Mouse (Mus musculus): Measurements from ENCODE around the gene L3mbtl1. TPM values are rescaled to one million over a fixed set of nuclear protein-coding genes. Genes with fewer than 3 reads are reported as not detected.

L3mbtl1 gene
- polyA plus RNA-seq, 1 experiment from 2014 or later: 7.2 TPM

- WGBS: 17% methylated on average over 6 of the region's 6 CpGs
- Histone ChIP-seq H3K36me3 (ENCODE audit: control insufficient read depth, insufficient read depth, low read length) (no peaks in the 10 kb centered on the region), H3K4me3 (ENCODE audit: low read length) (no peak overlapping the region), H3K4me1 (ENCODE audit: control insufficient read depth, insufficient read depth, low read depth, low read length) (no peaks in the 10 kb centered on the region), H3K27ac (ENCODE audit: low read depth, low read length) (no peak overlapping the region), H3K9ac (ENCODE audit: low read depth, low read length) (no peak overlapping the region), H3K9me3 (ENCODE audit: control insufficient read depth, low read length) (peaks cover 2% of the 10 kb centered on the region; the same call in 1 of the 2 replicates), H3K27me3 (replicated peaks; ENCODE audit: control insufficient read depth, insufficient read depth, low read length) (peaks cover 3% of the 10 kb centered on the region), H3K4me2 (ENCODE audit: low read length) (no peak overlapping the region)
- no peak for ATAC-seq
Observed at GRCm38 (mm10) chr2:162922183-162922582, 21.1 kb upstream of the L3mbtl1 start.

- ATAC-seq: no peak
- H3K4me3 ChIP-seq (ENCODE audit: low read length): no peak overlapping the region
- peaks cover 3% of the 10 kb centered on the region for H3K27me3 ChIP-seq (replicated peaks; ENCODE audit: control insufficient read depth, insufficient read depth, low read length)
- H3K36me3 ChIP-seq (ENCODE audit: control insufficient read depth, insufficient read depth, low read length): no peaks in the 10 kb centered on the region
- H3K9me3 ChIP-seq (ENCODE audit: control insufficient read depth, low read length): peaks cover 2% of the 10 kb centered on the region; the same call in 1 of the 2 replicates
- 76% methylated on average over 5 of the region's 5 CpGs for WGBS
- no peak overlapping the region for H3K27ac ChIP-seq (ENCODE audit: low read depth, low read length)
- no peaks in the 10 kb centered on the region for H3K4me1 ChIP-seq (ENCODE audit: control insufficient read depth, insufficient read depth, low read depth, low read length)
- no peak overlapping the region for H3K4me2 ChIP-seq (ENCODE audit: low read length)
- no peak overlapping the region for H3K9ac ChIP-seq (ENCODE audit: low read depth, low read length)
Observed at GRCm38 (mm10) chr2:162922834-162923233, 20.4 kb upstream of the L3mbtl1 start.

GRCm38 (mm10) chr2:162924126-162924525, 19.1 kb upstream of the L3mbtl1 start:
- WGBS: 67% methylated on average over 5 of the region's 5 CpGs
- Histone ChIP-seq H3K4me1 (ENCODE audit: control insufficient read depth, insufficient read depth, low read depth, low read length) (no peaks in the 10 kb centered on the region), H3K36me3 (ENCODE audit: control insufficient read depth, insufficient read depth, low read length) (no peaks in the 10 kb centered on the region), H3K9ac (ENCODE audit: low read depth, low read length) (no peak overlapping the region), H3K4me2 (ENCODE audit: low read length) (no peak overlapping the region), H3K4me3 (ENCODE audit: low read length) (no peak overlapping the region), H3K27ac (ENCODE audit: low read depth, low read length) (no peak overlapping the region), H3K27me3 (replicated peaks; ENCODE audit: control insufficient read depth, insufficient read depth, low read length) (peaks cover 3% of the 10 kb centered on the region), H3K9me3 (ENCODE audit: control insufficient read depth, low read length) (no peaks in the 10 kb centered on the region)
- no peak for ATAC-seq

GRCm38 (mm10) chr2:162927918-162928585, 15.2 kb upstream of the L3mbtl1 start:
- ATAC-seq: no peak
- peaks cover 10% of the 10 kb centered on the region for H3K4me1 ChIP-seq (ENCODE audit: control insufficient read depth, insufficient read depth, low read depth, low read length)
- H3K36me3 ChIP-seq (ENCODE audit: control insufficient read depth, insufficient read depth, low read length): no peaks in the 10 kb centered on the region
- no peaks in the 10 kb centered on the region for H3K9me3 ChIP-seq (ENCODE audit: control insufficient read depth, low read length)
- no peak overlapping the region for H3K4me3 ChIP-seq (ENCODE audit: low read length)
- no peak overlapping the region for H3K27ac ChIP-seq (ENCODE audit: low read depth, low read length)
- WGBS: 74% methylated on average over 3 of the region's 3 CpGs
- H3K27me3 ChIP-seq (replicated peaks; ENCODE audit: control insufficient read depth, insufficient read depth, low read length): no peaks in the 10 kb centered on the region
- H3K9ac ChIP-seq (ENCODE audit: low read depth, low read length): no peak overlapping the region
- H3K4me2 ChIP-seq (ENCODE audit: low read length): no peak overlapping the region

- Histone ChIP-seq H3K9me3 (ENCODE audit: control insufficient read depth, low read length) (no peaks in the 10 kb centered on the region), H3K27ac (ENCODE audit: low read depth, low read length) (no peak overlapping the region), H3K27me3 (replicated peaks; ENCODE audit: control insufficient read depth, insufficient read depth, low read length) (no peaks in the 10 kb centered on the region), H3K4me2 (ENCODE audit: low read length) (no peak overlapping the region), H3K4me3 (ENCODE audit: low read length) (no peak overlapping the region), H3K4me1 (ENCODE audit: control insufficient read depth, insufficient read depth, low read depth, low read length) (peaks cover 15% of the 10 kb centered on the region), H3K9ac (ENCODE audit: low read depth, low read length) (no peak overlapping the region), H3K36me3 (ENCODE audit: control insufficient read depth, insufficient read depth, low read length) (peaks cover 11% of the 10 kb centered on the region)
- 82% methylated on average over 3 of the region's 3 CpGs for WGBS
- no peak for ATAC-seq
Observed at GRCm38 (mm10) chr2:162929704-162930103, 13.6 kb upstream of the L3mbtl1 start.

- Histone ChIP-seq H3K27ac (ENCODE audit: low read depth, low read length) (peak overlapping the region; percentile 99), H3K4me2 (ENCODE audit: low read length) (peak overlapping the region; percentile 87), H3K9me3 (ENCODE audit: control insufficient read depth, low read length) (no peaks in the 10 kb centered on the region), H3K4me1 (ENCODE audit: control insufficient read depth, insufficient read depth, low read depth, low read length) (peaks cover 15% of the 10 kb centered on the region), H3K36me3 (ENCODE audit: control insufficient read depth, insufficient read depth, low read length) (peaks cover 15% of the 10 kb centered on the region), H3K27me3 (replicated peaks; ENCODE audit: control insufficient read depth, insufficient read depth, low read length) (no peaks in the 10 kb centered on the region), H3K4me3 (ENCODE audit: low read length) (peak overlapping the region; percentile 100), H3K9ac (ENCODE audit: low read depth, low read length) (peak overlapping the region; percentile 100)
- 0 out of 2 replicates have a peak, but pooled peaks have one; percentile 3 for ATAC-seq
- WGBS: 2% methylated on average over 18 of the region's 18 CpGs
Observed at GRCm38 (mm10) chr2:162930516-162931122, 12.7 kb upstream of the L3mbtl1 start.

GRCm38 (mm10) chr2:162931123-162931673, 12.1 kb upstream of the L3mbtl1 start, which contains the start of gene Srsf6:
TSS of gene Srsf6 (plus strand) at chr2:162931528.
- H3K36me3 ChIP-seq (ENCODE audit: control insufficient read depth, insufficient read depth, low read length): peaks cover 18% of the 10 kb centered on the region
- H3K4me2 ChIP-seq (ENCODE audit: low read length): peak within 1 kb of the TSS; percentile 87
- peak; percentile 92 for ATAC-seq
- peaks cover 15% of the 10 kb centered on the region for H3K4me1 ChIP-seq (ENCODE audit: control insufficient read depth, insufficient read depth, low read depth, low read length)
- no peaks in the 10 kb centered on the region for H3K9me3 ChIP-seq (ENCODE audit: control insufficient read depth, low read length)
- no peaks in the 10 kb centered on the region for H3K27me3 ChIP-seq (replicated peaks; ENCODE audit: control insufficient read depth, insufficient read depth, low read length)
- WGBS: under 1% methylated on average over 58 of the region's 68 CpGs
- H3K4me3 ChIP-seq (ENCODE audit: low read length): peak within 1 kb of the TSS; percentile 100
- H3K9ac ChIP-seq (ENCODE audit: low read depth, low read length): peak within 1 kb of the TSS; percentile 100
- H3K27ac ChIP-seq (ENCODE audit: low read depth, low read length): peak within 1 kb of the TSS; percentile 99

GRCm38 (mm10) chr2:162931674-162932650, 11.3 kb upstream of the L3mbtl1 start:
- peak overlapping the region; percentile 69 for H3K4me2 ChIP-seq (ENCODE audit: low read length)
- H3K27ac ChIP-seq (ENCODE audit: low read depth, low read length): peak overlapping the region; percentile 99
- H3K9ac ChIP-seq (ENCODE audit: low read depth, low read length): peak overlapping the region; percentile 100
- H3K4me3 ChIP-seq (ENCODE audit: low read length): peak overlapping the region; percentile 100
- H3K9me3 ChIP-seq (ENCODE audit: control insufficient read depth, low read length): no peaks in the 10 kb centered on the region
- H3K4me1 ChIP-seq (ENCODE audit: control insufficient read depth, insufficient read depth, low read depth, low read length): peaks cover 15% of the 10 kb centered on the region
- 0% methylated on average over 51 of the region's 103 CpGs for whole genome bisulfite sequencing
- H3K36me3 ChIP-seq (ENCODE audit: control insufficient read depth, insufficient read depth, low read length): peaks cover 23% of the 10 kb centered on the region
- peak; percentile 49 for ATAC-seq
- H3K27me3 ChIP-seq (replicated peaks; ENCODE audit: control insufficient read depth, insufficient read depth, low read length): no peaks in the 10 kb centered on the region

All from hindbrain, embryonic 16.5 days (tissue).